14 mouse cellular contexts compared by ENCODE assay signal in the genomic region with DNA sequence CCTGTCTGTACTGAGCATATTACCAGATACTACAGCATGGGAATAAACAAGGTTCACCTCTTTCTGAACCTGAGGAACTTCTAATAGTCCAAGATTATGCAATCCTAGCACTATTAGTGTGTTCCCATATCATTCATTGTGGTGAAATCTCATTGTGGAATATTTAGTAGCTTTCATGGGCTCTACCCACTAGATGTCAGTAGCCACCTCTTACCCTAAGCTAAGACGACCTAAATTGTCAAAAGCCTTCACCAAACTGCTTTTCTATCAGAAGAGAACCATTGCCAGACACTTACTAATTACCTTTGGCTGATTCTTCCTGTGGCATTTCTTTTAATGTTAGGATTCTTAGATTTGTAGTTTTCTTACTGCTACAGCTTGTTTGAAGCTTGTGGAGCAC.
DNase-seq lines count a peak whose midpoint lies in the region; ATAC-seq and TF ChIP-seq lines count a peak whose summit lies in the region.
"Had no signal": no experiment of that assay in that cellular context is flagged by ENCODE, and none has a peak within 500 bp of the region (broad histone marks: within the 10 kb centered on the region; RNA-seq: fewer than 3 reads in every experiment).

No protein-coding gene starts in this region.

- no peak overlapping the region for H3K4me2 ChIP-seq in forebrain, embryonic 16.5 days (ENCODE audit: low read length)
- H3K4me2 ChIP-seq in forebrain, embryonic 15.5 days (replicated peaks), result no peak overlapping the region
- H3K4me2 ChIP-seq: midbrain, embryonic 15.5 days; neural tube, embryonic 15.5 days; stomach, embryonic 15.5 days had no signal

- no peaks in the 10 kb centered on the region for H3K27me3 ChIP-seq in forebrain, embryonic 16.5 days (replicated peaks; ENCODE audit: control insufficient read depth, insufficient read depth, low read length)
- no peaks in the 10 kb centered on the region for H3K27me3 ChIP-seq in forebrain, embryonic 15.5 days
- H3K27me3 ChIP-seq: midbrain, embryonic 15.5 days; neural tube, embryonic 15.5 days; stomach, embryonic 15.5 days had no signal

- H3K9ac ChIP-seq in forebrain, embryonic 16.5 days (replicated peaks; ENCODE audit: low read depth, low read length), result no peak overlapping the region
- no peak overlapping the region for H3K9ac ChIP-seq in forebrain, embryonic 15.5 days (replicated peaks)
- no peak overlapping the region for H3K9ac ChIP-seq in ES-E14 (ENCODE audit: insufficient read depth, low read depth, low read length, poor library complexity, severe bottlenecking)
- H3K9ac ChIP-seq: midbrain, embryonic 15.5 days; neural tube, embryonic 15.5 days; stomach, embryonic 15.5 days had no signal

- intact Hi-C loops in left cerebral cortex, adult 2 months (cut with DNase I), result loop anchor here (1.0 to 5.0 kb wide), 5 partner anchors 102 to 458 kb away; no protein-coding TSS in a partner anchor

- H3K27ac ChIP-seq in forebrain, embryonic 16.5 days (ENCODE audit: low read length), result no peak overlapping the region
- H3K27ac ChIP-seq in forebrain, embryonic 15.5 days (replicated peaks), result no peak overlapping the region
- no peak overlapping the region for H3K27ac ChIP-seq in left cerebral cortex, adult 2 months
- H3K27ac ChIP-seq in ES-E14 (ENCODE audit: insufficient read depth, low read depth, low read length, poor library complexity, severe bottlenecking), result no peak overlapping the region
- H3K27ac ChIP-seq: midbrain, embryonic 15.5 days; neural tube, embryonic 15.5 days; stomach, embryonic 15.5 days had no signal

- no peaks in the 10 kb centered on the region for H3K9me3 ChIP-seq in forebrain, embryonic 16.5 days (ENCODE audit: control insufficient read depth, low read length)
- no peaks in the 10 kb centered on the region for H3K9me3 ChIP-seq in forebrain, embryonic 15.5 days
- H3K9me3 ChIP-seq in ES-E14 (ENCODE audit: control insufficient read depth, insufficient read depth, low read depth, low read length), result no peaks in the 10 kb centered on the region
- H3K9me3 ChIP-seq: midbrain, embryonic 15.5 days; neural tube, embryonic 15.5 days; stomach, embryonic 15.5 days had no signal

- H3K4me1 ChIP-seq in forebrain, embryonic 16.5 days (replicated peaks; ENCODE audit: control insufficient read depth, insufficient read depth, low read length), result peaks cover 9% of the 10 kb centered on the region
- peaks cover 14% of the 10 kb centered on the region; the same call in 1 of the 2 replicates for H3K4me1 ChIP-seq in forebrain, embryonic 15.5 days
- no peaks in the 10 kb centered on the region for H3K4me1 ChIP-seq in ES-E14 (ENCODE audit: control insufficient read depth in 2 of 2, insufficient read depth in 2 of 2, low read length in 2 of 2, poor library complexity in 1 of 2)
- H3K4me1 ChIP-seq: stomach, embryonic 15.5 days had no signal

- ATAC-seq in forebrain, embryonic 16.5 days, result peak; percentile 43; the same call in 1 of the 2 replicates
- no peak for ATAC-seq in forebrain, embryonic 15.5 days (replicated peaks)
- ATAC-seq: midbrain, embryonic 15.5 days had no signal

- in situ Hi-C loops in ES-E14 (cut with MboI; ENCODE audit: low sequenced_read_pairs in 2 of 2, unreplicated experiment in 2 of 2), result no loop called here

- TF ChIP-seq CTCF in left cerebral cortex, adult 2 months (IDR thresholded peaks at IDR 0.05), result peak; percentile 66

- no peaks in the 10 kb centered on the region for H3K36me3 ChIP-seq in forebrain, embryonic 16.5 days (ENCODE audit: control insufficient read depth, insufficient read depth)
- no peaks in the 10 kb centered on the region for H3K36me3 ChIP-seq in forebrain, embryonic 15.5 days
- H3K36me3 ChIP-seq in ES-E14 (ENCODE audit: control insufficient read depth, insufficient read depth, low read length, poor library complexity, severe bottlenecking), result no peaks in the 10 kb centered on the region
- H3K36me3 ChIP-seq: midbrain, embryonic 15.5 days; neural tube, embryonic 15.5 days; stomach, embryonic 15.5 days had no signal

- DNase-seq in left cerebral cortex, adult 2 months (ENCODE audit: extremely low spot score in 1 of 2, low spot score in 2 of 2), result no peak
- DNase-seq in left cerebral cortex, adult 11 months (ENCODE audit: low spot score), result no peak
- DNase-seq in ES-E14 (ENCODE audit: low read depth, low spot score), result no peak
- DNase-seq in fibroblast of lung, adult 2 months (ENCODE audit: low read depth), result peak; percentile 38
- no peak for DNase-seq in urinary bladder, postnatal 36 days (ENCODE audit: low spot score in 2 of 2)
- DNase-seq in heart, adult 11 months, result no peak
- DNase-seq: heart, postnatal 10 days; kidney, adult 11 months; lung, postnatal 10 days had no signal

- no peak overlapping the region for H3K4me3 ChIP-seq in forebrain, embryonic 16.5 days (replicated peaks; ENCODE audit: low read length)
- H3K4me3 ChIP-seq in forebrain, embryonic 15.5 days, result no peak overlapping the region
- H3K4me3 ChIP-seq in left cerebral cortex, adult 2 months, result no peak overlapping the region
- no peak overlapping the region for H3K4me3 ChIP-seq in ES-E14 (ENCODE audit: insufficient read depth in 1 of 2, low read depth in 1 of 2, low read length in 2 of 2, poor library complexity in 1 of 2, severe bottlenecking in 1 of 2)
- H3K4me3 ChIP-seq: midbrain, embryonic 15.5 days; neural tube, embryonic 15.5 days; stomach, embryonic 15.5 days had no signal

- 12% methylated on average over 1 of the region's 1 CpGs for WGBS in forebrain, embryonic 16.5 days
- 18% methylated on average over 1 of the region's 1 CpGs for WGBS in forebrain, embryonic 15.5 days

TF ChIP-seq in ES-E14, 5 proteins besides CTCF, POLR2A, EP300 and RAD21:
- TF ChIP-seq HCFC1 (IDR thresholded peaks at IDR 0.05; ENCODE audit: borderline replicate concordance, insufficient read depth, low read length) (no peak), ZC3H11A (IDR thresholded peaks at IDR 0.05; ENCODE audit: borderline replicate concordance, low read depth, low read length) (peak; percentile 24; the same call in 1 of the 2 replicates)
